Mouse (Mus musculus) limb, embryonic 14.5 days (tissue): ENCODE measurements around the gene Lcn5. TPM values are rescaled to one million over a fixed set of nuclear protein-coding genes. Genes with fewer than 3 reads are reported as not detected.
"Not testable (repeated sequence)": the region's sequence is repeated elsewhere in the genome, so short reads cannot be mapped to it uniquely, and the experiment has no call there.

ENCODE experiments used
- ATAC-seq: fragments of 200-750 bp; cut with Nextera tagmentation; 2 replicates; pipeline ENCODE4 v1.8.0; 2017; ENCODE audit warnings: low read depth, moderate number of reproducible peaks, moderate TSS enrichment; ENCODE audit not compliant: low FRiP score
- DNase-seq: peaks from one replicate; pipeline ENCODE4 v3.0.0-alpha.2; 2015; ENCODE audit warnings: low spot score
- H3K27ac ChIP-seq: fragments of 300-500 bp; sonication (generic); replicated peaks from 2 replicates; pipeline ENCODE4 v1.5.1; 2014; ENCODE audit warnings: low read depth, mild to moderate bottlenecking, low read length, moderate library complexity, mixed read lengths
- H3K27me3 ChIP-seq: fragments of 300-500 bp; sonication (generic); 2 replicates; pipeline ENCODE4 v1.6.1; 2014; ENCODE audit warnings: low read length, mixed read lengths; ENCODE audit not compliant: control insufficient read depth, insufficient read depth
- H3K36me3 ChIP-seq: fragments of 300-500 bp; sonication (generic); 2 replicates; pipeline ENCODE4 v1.6.1; 2014; ENCODE audit warnings: mild to moderate bottlenecking, low read length, moderate library complexity, mixed read lengths; ENCODE audit not compliant: control insufficient read depth, insufficient read depth
- H3K4me1 ChIP-seq: fragments of 300-500 bp; sonication (generic); 2 replicates; pipeline ENCODE4 v1.6.1; 2014; ENCODE audit warnings: antibody characterized with exemption, low read length, mixed read lengths; ENCODE audit not compliant: control insufficient read depth, insufficient read depth
- H3K4me2 ChIP-seq: fragments of 300-500 bp; sonication (generic); replicated peaks from 2 replicates; pipeline ENCODE4 v1.6.1; 2014; ENCODE audit warnings: low read depth, mild to moderate bottlenecking, low read length, moderate library complexity; ENCODE audit not compliant: severe bottlenecking
- H3K4me3 ChIP-seq: fragments of 300-500 bp; sonication (generic); replicated peaks from 2 replicates; pipeline ENCODE4 v1.5.1; 2014; ENCODE audit warnings: low read length
- H3K9ac ChIP-seq: fragments of 300-500 bp; sonication (generic); 2 replicates; pipeline ENCODE4 v1.6.1; 2014; ENCODE audit warnings: mild to moderate bottlenecking, low read depth, low read length, moderate library complexity; ENCODE audit not compliant: severe bottlenecking
- H3K9me3 ChIP-seq: fragments of 300-500 bp; sonication (generic); 2 replicates; pipeline ENCODE4 v1.6.1; 2016; ENCODE audit warnings: low read length; ENCODE audit not compliant: control insufficient read depth
- POLR2A ChIP-seq: fragments of 200-500 bp; IDR thresholded peaks from 2 replicates; pipeline ENCODE4 v1.8.0; 2012; ENCODE audit warnings: inconsistent platforms, mild to moderate bottlenecking, moderate library complexity, borderline replicate concordance; ENCODE audit not compliant: insufficient read depth, insufficient read length; ENCODE audit errors: extremely low read depth
- WGBS: fragments of 180-500 bp; shearing (Covaris S2); extraction: QIAGEN DNeasy Blood & Tissue Kit; methylation state at CpG from one replicate; pipeline ENCODE4 v1.1.7; 2014; 5-methylcytosine and 5-hydroxymethylcytosine counted together
- polyA plus RNA-seq, 2 experiments: library from polyadenylated mRNA; depleted of rRNA in 1 of 2; stranded (reverse) in 1 of 2; unstranded in 1 of 2; fragments of >200 nt; fragmentation: Nextera tagmentation in 1 of 2; extraction: Ambion mirVana in 1 of 2; gene quantifications; 2 replicates each; pipeline versions ENCODE4 v1.2.1 to v1.2.3; 2012 to 2014

Gene Lcn5
- polyA plus RNA-seq, 2 experiments = not detected

DNA sequence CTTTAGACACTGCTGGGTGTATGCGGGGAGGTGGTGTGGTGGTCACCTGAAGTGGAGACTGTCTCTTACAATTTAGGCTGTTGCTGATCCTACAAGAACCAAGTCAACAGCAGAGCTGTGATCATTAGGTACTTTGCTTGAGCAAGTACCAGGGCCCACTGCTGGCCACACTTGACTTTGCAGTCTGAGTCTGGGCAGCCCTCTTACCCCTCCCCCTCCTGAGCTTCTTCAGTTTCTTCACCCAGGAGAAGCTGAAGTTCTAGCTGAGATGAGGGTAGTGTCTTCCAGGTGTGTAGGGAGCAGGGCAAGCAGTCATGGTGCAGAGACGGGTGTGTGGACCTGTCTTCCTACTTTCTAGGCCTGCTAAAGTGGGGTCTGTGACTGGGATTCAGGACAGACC, 50.4 kb downstream of the Lcn5 start:
- peak; percentile 12 for DNase-seq
- Histone ChIP-seq H3K4me1 (peaks cover 6% of the 10 kb centered on the region; the same call in 1 of the 2 replicates), H3K27ac (no peak overlapping the region), H3K27me3 (no peaks in the 10 kb centered on the region), H3K9ac (no peak overlapping the region), H3K4me3 (no peak overlapping the region; the same call in 1 of the 2 replicates), H3K36me3 (no peaks in the 10 kb centered on the region), H3K9me3 (no peaks in the 10 kb centered on the region), H3K4me2 (peak overlapping the region; percentile 31)
- WGBS = 68% methylated on average over 2 of the region's 2 CpGs
- TF ChIP-seq POLR2A = no peak
- ATAC-seq = no peak

GRCm38 (mm10) chr2:25709056-25709455, 51.3 kb downstream of the Lcn5 start:
- not testable (repeated sequence) for H3K4me2 ChIP-seq, H3K36me3 ChIP-seq, H3K27me3 ChIP-seq, ATAC-seq, H3K27ac ChIP-seq, H3K9ac ChIP-seq, H3K4me3 ChIP-seq, H3K9me3 ChIP-seq, DNase-seq, H3K4me1 ChIP-seq
- WGBS = 93% methylated on average over 1 of the region's 1 CpGs

GRCm38 (mm10) chr2:25709791-25710190, 52.0 kb downstream of the Lcn5 start:
- not testable (repeated sequence) for DNase-seq, H3K36me3 ChIP-seq, H3K27ac ChIP-seq, ATAC-seq, H3K4me2 ChIP-seq, H3K4me3 ChIP-seq, H3K4me1 ChIP-seq, H3K9ac ChIP-seq, H3K27me3 ChIP-seq, H3K9me3 ChIP-seq
- WGBS = 62% methylated on average over 2 of the region's 2 CpGs

Other genes with a start within 250 kb of the Lcn5 start
- gene Fut7, start 234.7 kb upstream of the Lcn5 start, polyA plus RNA-seq (2012; rRNA removed) = 0.05 and 0.11 TPM in 2 replicates
- gene Fut7, start 234.7 kb upstream of the Lcn5 start, polyA plus RNA-seq (2014; fragmentation: Nextera tagmentation; extraction: Ambion mirVana) = not detected in 2 replicates
- gene Abca2, start 229.2 kb upstream of the Lcn5 start, polyA plus RNA-seq (2012; rRNA removed) = 15.3 and 17.4 TPM in 2 replicates
- gene Abca2, start 229.2 kb upstream of the Lcn5 start, polyA plus RNA-seq (2014; fragmentation: Nextera tagmentation; extraction: Ambion mirVana) = 5.9 and 7.4 TPM in 2 replicates
- 7.7 and 10.9 TPM in 2 replicates for gene Clic3, start 201.1 kb upstream of the Lcn5 start, polyA plus RNA-seq (2012; rRNA removed)
- gene Clic3, start 201.1 kb upstream of the Lcn5 start, polyA plus RNA-seq (2014; fragmentation: Nextera tagmentation; extraction: Ambion mirVana) = 13.4 and 22.5 TPM in 2 replicates
- gene Paxx, start 196.9 kb upstream of the Lcn5 start, polyA plus RNA-seq (2012; rRNA removed) = 65.6 and 71.0 TPM in 2 replicates
- 34.0 and 44.9 TPM in 2 replicates for gene Paxx, start 196.9 kb upstream of the Lcn5 start, polyA plus RNA-seq (2014; fragmentation: Nextera tagmentation; extraction: Ambion mirVana)
- 0.87 and 2.4 TPM in 2 replicates for gene Ptgds, start 187.9 kb upstream of the Lcn5 start, polyA plus RNA-seq (2012; rRNA removed)
- 4.0 and 4.1 TPM in 2 replicates for gene Ptgds, start 187.9 kb upstream of the Lcn5 start, polyA plus RNA-seq (2014; fragmentation: Nextera tagmentation; extraction: Ambion mirVana)
- gene Lcn12, start 164.0 kb upstream of the Lcn5 start, polyA plus RNA-seq (2012; rRNA removed) = not detected in 2 replicates
- not detected in 2 replicates for gene Lcn12, start 164.0 kb upstream of the Lcn5 start, polyA plus RNA-seq (2014; fragmentation: Nextera tagmentation; extraction: Ambion mirVana)
- 46.2 and 49.2 TPM in 2 replicates for gene Fbxw5, start 157.2 kb upstream of the Lcn5 start, polyA plus RNA-seq (2012; rRNA removed)
- gene Fbxw5, start 157.2 kb upstream of the Lcn5 start, polyA plus RNA-seq (2014; fragmentation: Nextera tagmentation; extraction: Ambion mirVana) = 70.0 and 76.9 TPM in 2 replicates
- 4.2 and 5.5 TPM in 2 replicates for gene C8g, start 156.2 kb upstream of the Lcn5 start, polyA plus RNA-seq (2012; rRNA removed)
- gene C8g, start 156.2 kb upstream of the Lcn5 start, polyA plus RNA-seq (2014; fragmentation: Nextera tagmentation; extraction: Ambion mirVana) = 4.4 and 4.6 TPM in 2 replicates
- 18.0 and 18.9 TPM in 2 replicates for gene Traf2, start 111.0 kb upstream of the Lcn5 start, polyA plus RNA-seq (2012; rRNA removed)
- 29.2 and 35.6 TPM in 2 replicates for gene Traf2, start 111.0 kb upstream of the Lcn5 start, polyA plus RNA-seq (2014; fragmentation: Nextera tagmentation; extraction: Ambion mirVana)
- 116 and 174 TPM in 2 replicates for gene Edf1, start 100.1 kb upstream of the Lcn5 start, polyA plus RNA-seq (2012; rRNA removed)
- gene Edf1, start 100.1 kb upstream of the Lcn5 start, polyA plus RNA-seq (2014; fragmentation: Nextera tagmentation; extraction: Ambion mirVana) = 325 and 331 TPM in 2 replicates
- 10.9 and 15.0 TPM in 2 replicates for gene Mamdc4, start 83.1 kb upstream of the Lcn5 start, polyA plus RNA-seq (2012; rRNA removed)
- 1.4 and 1.8 TPM in 2 replicates for gene Mamdc4, start 83.1 kb upstream of the Lcn5 start, polyA plus RNA-seq (2014; fragmentation: Nextera tagmentation; extraction: Ambion mirVana)
- gene Phpt1, start 82.7 kb upstream of the Lcn5 start, polyA plus RNA-seq (2012; rRNA removed) = 137 and 139 TPM in 2 replicates
- 167 and 176 TPM in 2 replicates for gene Phpt1, start 82.7 kb upstream of the Lcn5 start, polyA plus RNA-seq (2014; fragmentation: Nextera tagmentation; extraction: Ambion mirVana)
- gene Ajm1, start 76.2 kb upstream of the Lcn5 start, polyA plus RNA-seq (2012; rRNA removed) = 2.5 and 3.5 TPM in 2 replicates
- 0.18 and 0.19 TPM in 2 replicates for gene Ajm1, start 76.2 kb upstream of the Lcn5 start, polyA plus RNA-seq (2014; fragmentation: Nextera tagmentation; extraction: Ambion mirVana)
- 99.4 and 110 TPM in 2 replicates for gene Rabl6, start 49.4 kb upstream of the Lcn5 start, polyA plus RNA-seq (2012; rRNA removed)
- 74.8 and 80.7 TPM in 2 replicates for gene Rabl6, start 49.4 kb upstream of the Lcn5 start, polyA plus RNA-seq (2014; fragmentation: Nextera tagmentation; extraction: Ambion mirVana)
- 0.03 TPM in 2 replicates for gene Ccdc183, start 40.3 kb upstream of the Lcn5 start, polyA plus RNA-seq (2012; rRNA removed)
- gene Ccdc183, start 40.3 kb upstream of the Lcn5 start, polyA plus RNA-seq (2014; fragmentation: Nextera tagmentation; extraction: Ambion mirVana) = 0.19 and 0.28 TPM in 2 replicates
- gene Tmem141, start 35.9 kb upstream of the Lcn5 start, polyA plus RNA-seq (2012; rRNA removed) = 25.6 and 26.8 TPM in 2 replicates
- 30.3 and 31.9 TPM in 2 replicates for gene Tmem141, start 35.9 kb upstream of the Lcn5 start, polyA plus RNA-seq (2014; fragmentation: Nextera tagmentation; extraction: Ambion mirVana)
- 0.92 and 0.98 TPM in 2 replicates for gene Fcna, start 29.9 kb upstream of the Lcn5 start, polyA plus RNA-seq (2012; rRNA removed)
- gene Fcna, start 29.9 kb upstream of the Lcn5 start, polyA plus RNA-seq (2014; fragmentation: Nextera tagmentation; extraction: Ambion mirVana) = 2.0 TPM in 2 replicates
- 0.13 and 0.29 TPM in 2 replicates for gene Lcn8, start 4.8 kb upstream of the Lcn5 start, polyA plus RNA-seq (2012; rRNA removed)
- gene Lcn8, start 4.8 kb upstream of the Lcn5 start, polyA plus RNA-seq (2014; fragmentation: Nextera tagmentation; extraction: Ambion mirVana) = 0.72 TPM in 1 of 2 replicates, not detected in the other
- gene Lcn6, start 18.8 kb downstream of the Lcn5 start, polyA plus RNA-seq (2012; rRNA removed) = not detected in 2 replicates
- not detected in 2 replicates for gene Lcn6, start 18.8 kb downstream of the Lcn5 start, polyA plus RNA-seq (2014; fragmentation: Nextera tagmentation; extraction: Ambion mirVana)
- gene Lcn10, start 24.8 kb downstream of the Lcn5 start, polyA plus RNA-seq (2012; rRNA removed) = not detected in 2 replicates
- gene Lcn10, start 24.8 kb downstream of the Lcn5 start, polyA plus RNA-seq (2014; fragmentation: Nextera tagmentation; extraction: Ambion mirVana) = not detected in 2 replicates
- gene Obp2a, start 42.1 kb downstream of the Lcn5 start, polyA plus RNA-seq (2012; rRNA removed) = not detected in 2 replicates
- gene Obp2a, start 42.1 kb downstream of the Lcn5 start, polyA plus RNA-seq (2014; fragmentation: Nextera tagmentation; extraction: Ambion mirVana) = not detected in 2 replicates
- gene Bmyc, start 48.8 kb downstream of the Lcn5 start, polyA plus RNA-seq (2012; rRNA removed) = 66.3 and 75.3 TPM in 2 replicates
- 93.1 and 93.5 TPM in 2 replicates for gene Bmyc, start 48.8 kb downstream of the Lcn5 start, polyA plus RNA-seq (2014; fragmentation: Nextera tagmentation; extraction: Ambion mirVana)
- not detected in 2 replicates for gene Obp2b, start 79.1 kb downstream of the Lcn5 start, polyA plus RNA-seq (2012; rRNA removed)
- not detected in 2 replicates for gene Obp2b, start 79.1 kb downstream of the Lcn5 start, polyA plus RNA-seq (2014; fragmentation: Nextera tagmentation; extraction: Ambion mirVana)
- gene Lcn3, start 107.6 kb downstream of the Lcn5 start, polyA plus RNA-seq (2012; rRNA removed) = not detected in 2 replicates
- gene Lcn3, start 107.6 kb downstream of the Lcn5 start, polyA plus RNA-seq (2014; fragmentation: Nextera tagmentation; extraction: Ambion mirVana) = not detected in 2 replicates
- not detected in 2 replicates for gene Lcn11, start 119.1 kb downstream of the Lcn5 start, polyA plus RNA-seq (2012; rRNA removed)
- gene Lcn11, start 119.1 kb downstream of the Lcn5 start, polyA plus RNA-seq (2014; fragmentation: Nextera tagmentation; extraction: Ambion mirVana) = not detected in 2 replicates
- gene Gm13539, start 124.3 kb downstream of the Lcn5 start, polyA plus RNA-seq (2012; rRNA removed) = not detected in 2 replicates
- gene Gm13539, start 124.3 kb downstream of the Lcn5 start, polyA plus RNA-seq (2014; fragmentation: Nextera tagmentation; extraction: Ambion mirVana) = not detected in 2 replicates
- not detected in 2 replicates for gene Glt6d1, start 157.9 kb downstream of the Lcn5 start, polyA plus RNA-seq (2012; rRNA removed)
- not detected in 2 replicates for gene Glt6d1, start 157.9 kb downstream of the Lcn5 start, polyA plus RNA-seq (2014; fragmentation: Nextera tagmentation; extraction: Ambion mirVana)
- 0.12 TPM in 1 of 2 replicates, not detected in the other for gene Lcn9, start 165.2 kb downstream of the Lcn5 start, polyA plus RNA-seq (2012; rRNA removed)
- gene Lcn9, start 165.2 kb downstream of the Lcn5 start, polyA plus RNA-seq (2014; fragmentation: Nextera tagmentation; extraction: Ambion mirVana) = not detected in 2 replicates
- 0.18 and 0.28 TPM in 2 replicates for gene Sohlh1, start 189.3 kb downstream of the Lcn5 start, polyA plus RNA-seq (2012; rRNA removed)
- 0.14 and 0.46 TPM in 2 replicates for gene Sohlh1, start 189.3 kb downstream of the Lcn5 start, polyA plus RNA-seq (2014; fragmentation: Nextera tagmentation; extraction: Ambion mirVana)
- gene Kcnt1, start 205.8 kb downstream of the Lcn5 start, polyA plus RNA-seq (2012; rRNA removed) = 2.7 and 3.2 TPM in 2 replicates
- gene Kcnt1, start 205.8 kb downstream of the Lcn5 start, polyA plus RNA-seq (2014; fragmentation: Nextera tagmentation; extraction: Ambion mirVana) = 0.08 and 0.15 TPM in 2 replicates